Mouse (Mus musculus): Measurements from ENCODE around the gene Zfp462. TPM values are rescaled to one million over a fixed set of nuclear protein-coding genes. Genes with fewer than 3 reads are reported as not detected.

The Zfp462 gene
- total RNA-seq, 1 experiment from 2014 or later, result not detected

- ATAC-seq (replicated peaks; ENCODE audit: insufficient number of reproducible peaks, low FRiP score, low TSS enrichment, poor library complexity, severe bottlenecking), result no peak
Observed at GRCm38 (mm10) chr4:55071535-55071934, 126.7 kb downstream of the Zfp462 start.

GRCm38 (mm10) chr4:55077133-55077889 lies 132.5 kb downstream of the Zfp462 start:
- no peak for ATAC-seq (replicated peaks; ENCODE audit: insufficient number of reproducible peaks, low FRiP score, low TSS enrichment, poor library complexity, severe bottlenecking)

GRCm38 (mm10) chr4:55077902-55078716 lies 133.3 kb downstream of the Zfp462 start:
- ATAC-seq (replicated peaks; ENCODE audit: insufficient number of reproducible peaks, low FRiP score, low TSS enrichment, poor library complexity, severe bottlenecking), result no peak

- ATAC-seq (replicated peaks; ENCODE audit: insufficient number of reproducible peaks, low FRiP score, low TSS enrichment, poor library complexity, severe bottlenecking), result no peak
Observed at GRCm38 (mm10) chr4:55079056-55079455, 134.2 kb downstream of the Zfp462 start.

GRCm38 (mm10) chr4:55084080-55084688 lies 139.3 kb downstream of the Zfp462 start:
- no peak for ATAC-seq (replicated peaks; ENCODE audit: insufficient number of reproducible peaks, low FRiP score, low TSS enrichment, poor library complexity, severe bottlenecking)

GRCm38 (mm10) chr4:55088153-55088552 lies 143.3 kb downstream of the Zfp462 start:
- no peak for ATAC-seq (replicated peaks; ENCODE audit: insufficient number of reproducible peaks, low FRiP score, low TSS enrichment, poor library complexity, severe bottlenecking)

- no peak for ATAC-seq (replicated peaks; ENCODE audit: insufficient number of reproducible peaks, low FRiP score, low TSS enrichment, poor library complexity, severe bottlenecking)
Observed at GRCm38 (mm10) chr4:55088922-55089321, 144.1 kb downstream of the Zfp462 start.

GRCm38 (mm10) chr4:55097157-55097556 lies 152.3 kb downstream of the Zfp462 start:
- ATAC-seq (replicated peaks; ENCODE audit: insufficient number of reproducible peaks, low FRiP score, low TSS enrichment, poor library complexity, severe bottlenecking), result no peak

GRCm38 (mm10) chr4:55098366-55098765 lies 153.5 kb downstream of the Zfp462 start:
- no peak for ATAC-seq (replicated peaks; ENCODE audit: insufficient number of reproducible peaks, low FRiP score, low TSS enrichment, poor library complexity, severe bottlenecking)

- no peak for ATAC-seq (replicated peaks; ENCODE audit: insufficient number of reproducible peaks, low FRiP score, low TSS enrichment, poor library complexity, severe bottlenecking)
Observed at GRCm38 (mm10) chr4:55100851-55101250, 156.0 kb downstream of the Zfp462 start.

GRCm38 (mm10) chr4:55101601-55102000 lies 156.8 kb downstream of the Zfp462 start:
- no peak for ATAC-seq (replicated peaks; ENCODE audit: insufficient number of reproducible peaks, low FRiP score, low TSS enrichment, poor library complexity, severe bottlenecking)

GRCm38 (mm10) chr4:55102382-55102781 lies 157.5 kb downstream of the Zfp462 start:
- no peak for ATAC-seq (replicated peaks; ENCODE audit: insufficient number of reproducible peaks, low FRiP score, low TSS enrichment, poor library complexity, severe bottlenecking)

- ATAC-seq (replicated peaks; ENCODE audit: insufficient number of reproducible peaks, low FRiP score, low TSS enrichment, poor library complexity, severe bottlenecking), result no peak
Observed at GRCm38 (mm10) chr4:55103575-55103974, 158.7 kb downstream of the Zfp462 start.

- ATAC-seq (replicated peaks; ENCODE audit: insufficient number of reproducible peaks, low FRiP score, low TSS enrichment, poor library complexity, severe bottlenecking), result no peak
Observed at GRCm38 (mm10) chr4:55117839-55118487, 173.1 kb downstream of the Zfp462 start.

- no peak for ATAC-seq (replicated peaks; ENCODE audit: insufficient number of reproducible peaks, low FRiP score, low TSS enrichment, poor library complexity, severe bottlenecking)
Observed at GRCm38 (mm10) chr4:55121126-55121525, 176.3 kb downstream of the Zfp462 start.

GRCm38 (mm10) chr4:55121952-55122351 lies 177.1 kb downstream of the Zfp462 start:
- ATAC-seq (replicated peaks; ENCODE audit: insufficient number of reproducible peaks, low FRiP score, low TSS enrichment, poor library complexity, severe bottlenecking), result no peak

GRCm38 (mm10) chr4:55124126-55124525 lies 179.3 kb downstream of the Zfp462 start:
- no peak for ATAC-seq (replicated peaks; ENCODE audit: insufficient number of reproducible peaks, low FRiP score, low TSS enrichment, poor library complexity, severe bottlenecking)

GRCm38 (mm10) chr4:55125048-55125737 lies 180.3 kb downstream of the Zfp462 start:
- ATAC-seq (replicated peaks; ENCODE audit: insufficient number of reproducible peaks, low FRiP score, low TSS enrichment, poor library complexity, severe bottlenecking), result no peak

GRCm38 (mm10) chr4:55125738-55126054 lies 180.8 kb downstream of the Zfp462 start:
- ATAC-seq (replicated peaks; ENCODE audit: insufficient number of reproducible peaks, low FRiP score, low TSS enrichment, poor library complexity, severe bottlenecking), result no peak
